Mouse (Mus musculus) brain, adult 2 months (tissue): Measurements from ENCODE around the gene Kcne1.

Experiments
- DNase-seq: peaks from one replicate; pipeline ENCODE4 v3.0.0; 2011; ENCODE audit warnings: low read depth, low spot score

Kcne1 gene

DNA sequence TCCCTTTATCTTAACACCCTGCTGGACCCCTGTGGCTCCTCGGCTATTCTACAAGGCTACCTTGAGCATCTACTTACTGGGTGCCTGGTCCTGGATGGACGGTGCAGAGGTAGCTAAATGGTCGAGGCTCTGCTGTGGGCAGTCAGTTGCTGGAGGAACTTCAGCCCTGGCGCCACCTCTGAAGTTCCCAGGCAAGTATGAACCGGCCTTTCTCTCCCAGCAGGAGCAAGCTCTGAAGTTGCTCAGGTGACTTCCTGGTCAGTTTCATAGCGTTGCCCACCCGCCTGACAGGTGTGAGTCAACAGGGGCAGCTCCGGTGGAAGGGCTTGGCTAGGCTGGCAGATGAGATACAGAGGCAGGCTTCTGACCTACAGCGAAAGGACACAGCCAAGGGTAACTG is at the start of gene Kcne1:
Gene Kcne1, minus strand, starts transcription at position 240 of the 400 bp plus-strand sequence.
- DNase-seq, result no peak

DNA sequence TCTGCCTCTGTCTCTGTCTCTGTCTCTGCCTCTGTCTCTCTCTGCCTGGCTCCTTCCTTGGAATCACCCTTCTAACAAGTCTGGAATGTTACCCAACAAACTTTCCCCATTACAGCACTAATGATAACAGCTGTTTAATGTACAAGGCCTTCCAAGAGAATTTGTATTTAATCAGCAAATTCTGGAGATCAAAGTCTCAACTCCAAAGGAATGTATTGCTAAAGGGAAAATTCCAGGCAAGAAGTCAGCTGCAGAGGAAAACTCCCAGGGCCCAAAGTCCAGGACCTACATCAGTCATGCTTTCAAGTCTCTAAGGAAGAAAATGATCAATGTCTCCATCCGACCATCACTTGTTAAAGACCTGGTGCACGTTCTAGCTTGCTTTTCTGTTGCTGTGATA is 48.6 kb upstream of the Kcne1 start:
- no peak for DNase-seq

DNA sequence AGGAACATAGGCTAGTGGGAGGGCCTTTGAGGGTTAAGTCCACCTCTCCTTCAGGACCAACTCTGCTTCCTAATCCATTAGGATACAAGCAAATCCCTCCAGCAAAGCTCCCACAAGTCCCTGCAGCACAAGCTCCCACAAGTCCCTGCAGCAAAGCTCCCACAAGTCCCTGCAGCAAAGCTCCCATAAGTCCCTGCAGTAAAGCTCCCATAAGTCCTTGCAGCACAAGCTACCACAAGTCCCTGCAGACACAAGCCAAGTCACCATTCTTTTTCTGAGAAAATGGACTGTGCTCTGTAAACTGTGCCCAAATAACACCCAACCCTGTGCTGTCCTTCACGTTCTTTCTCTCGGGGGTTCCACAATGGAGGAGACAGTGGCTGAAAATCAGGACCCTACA is 44.9 kb upstream of the Kcne1 start:
- no peak for DNase-seq

DNA sequence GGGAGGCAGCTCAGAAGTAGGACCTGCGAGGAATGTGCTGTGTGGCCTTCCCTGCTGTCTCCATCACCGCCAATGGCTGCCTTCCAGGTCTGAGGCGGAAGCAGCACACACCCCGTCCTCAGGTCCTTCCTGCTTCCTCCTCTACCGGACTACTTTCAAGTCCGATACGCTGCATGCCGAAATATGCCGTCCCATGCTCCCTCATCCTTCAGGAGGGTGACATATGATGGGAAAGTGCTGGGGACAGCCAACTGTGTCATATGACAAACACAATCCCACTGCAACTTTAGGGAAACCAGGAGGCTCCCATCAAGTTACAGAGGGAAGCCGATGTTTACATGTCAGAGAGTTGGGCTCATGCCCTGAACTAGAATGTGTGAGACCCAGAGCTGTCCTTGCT is 43.8 kb upstream of the Kcne1 start:
- DNase-seq, result peak; percentile 25

DNA sequence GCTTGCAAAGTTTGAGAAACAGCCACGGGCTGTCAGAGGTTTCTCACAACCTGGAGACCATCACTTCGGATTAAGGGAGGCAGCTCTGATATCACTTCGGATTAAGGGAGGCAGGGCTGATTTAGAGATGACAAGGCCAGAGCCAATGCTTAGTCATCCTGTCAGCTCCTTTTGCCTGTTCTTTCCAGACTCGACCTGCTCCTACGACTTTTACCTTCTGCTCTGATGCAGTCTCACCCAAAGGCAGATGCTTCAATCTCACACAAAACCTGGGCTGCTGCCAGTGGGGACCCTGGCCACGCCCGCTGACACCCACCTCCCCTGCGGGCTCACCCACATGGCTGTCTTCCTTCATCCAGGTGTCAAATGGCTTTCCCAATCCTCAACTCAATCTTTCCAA is 42.9 kb upstream of the Kcne1 start:
- peak; percentile 35 for DNase-seq

DNA sequence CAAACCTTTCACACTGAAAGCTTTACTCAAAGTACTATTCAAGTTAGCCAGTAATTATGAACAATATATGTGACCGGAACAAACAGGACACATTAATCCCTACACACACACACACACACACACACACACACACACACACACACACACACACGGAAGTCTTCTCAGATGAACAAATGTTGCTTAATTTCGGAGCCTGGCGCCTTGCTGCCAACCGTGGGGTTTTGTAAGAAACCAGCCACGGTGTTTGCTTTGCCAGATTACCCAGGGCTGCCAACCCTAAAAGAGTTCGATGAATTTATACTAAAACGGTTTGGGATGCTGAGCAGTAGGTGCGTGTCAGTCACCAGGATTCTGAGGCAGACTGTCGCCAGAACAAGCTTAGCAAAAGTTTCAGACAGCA is 41.9 kb upstream of the Kcne1 start:
- DNase-seq, result peak; percentile 29

DNA sequence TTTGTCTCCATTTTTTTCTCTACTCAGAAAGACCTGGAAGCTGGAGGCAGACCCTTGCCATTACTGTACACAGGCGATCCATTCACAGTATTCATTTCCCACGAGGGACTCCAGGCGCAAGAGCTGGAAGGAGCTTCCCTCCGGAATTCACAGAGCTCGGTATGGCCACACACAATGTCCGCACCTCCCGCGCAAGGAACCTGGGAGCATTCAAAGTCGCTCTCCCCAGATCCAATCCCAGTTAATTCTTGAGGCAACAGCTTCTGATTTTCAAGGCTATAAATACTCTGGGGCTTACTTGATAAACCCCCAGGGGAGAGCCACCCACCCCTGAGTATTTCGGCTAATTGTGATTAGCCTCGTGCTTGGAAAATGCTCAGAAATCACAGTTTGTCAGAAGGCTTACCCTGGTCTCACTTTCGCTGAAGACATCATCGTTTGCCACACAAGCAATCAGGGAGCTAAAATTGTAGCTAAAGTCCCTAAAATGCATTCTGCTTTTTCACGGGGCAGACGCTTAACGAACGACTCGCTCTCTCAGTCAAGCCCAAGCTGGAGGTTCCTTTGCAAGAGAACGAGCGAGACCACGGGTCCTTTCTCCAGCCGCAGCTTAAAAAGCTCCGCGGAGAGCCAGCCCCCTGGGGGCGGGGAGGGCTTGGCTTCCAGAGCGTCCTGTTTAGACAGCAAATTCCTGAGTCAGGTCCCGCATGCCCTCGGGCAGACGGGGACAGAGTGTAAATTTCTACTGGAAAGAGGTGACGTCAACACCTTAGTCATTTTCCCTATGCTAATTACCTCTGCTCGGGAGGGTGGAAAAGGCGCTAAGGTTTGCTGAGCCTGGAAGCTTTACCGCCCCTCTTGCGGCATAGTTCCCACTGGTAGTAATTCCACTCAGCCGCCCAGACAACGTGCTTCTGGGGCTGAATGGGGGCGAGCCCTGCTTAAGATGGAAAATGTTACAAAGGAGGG is 40.5 kb upstream of the Kcne1 start:
- DNase-seq, result peak; percentile 87

DNA sequence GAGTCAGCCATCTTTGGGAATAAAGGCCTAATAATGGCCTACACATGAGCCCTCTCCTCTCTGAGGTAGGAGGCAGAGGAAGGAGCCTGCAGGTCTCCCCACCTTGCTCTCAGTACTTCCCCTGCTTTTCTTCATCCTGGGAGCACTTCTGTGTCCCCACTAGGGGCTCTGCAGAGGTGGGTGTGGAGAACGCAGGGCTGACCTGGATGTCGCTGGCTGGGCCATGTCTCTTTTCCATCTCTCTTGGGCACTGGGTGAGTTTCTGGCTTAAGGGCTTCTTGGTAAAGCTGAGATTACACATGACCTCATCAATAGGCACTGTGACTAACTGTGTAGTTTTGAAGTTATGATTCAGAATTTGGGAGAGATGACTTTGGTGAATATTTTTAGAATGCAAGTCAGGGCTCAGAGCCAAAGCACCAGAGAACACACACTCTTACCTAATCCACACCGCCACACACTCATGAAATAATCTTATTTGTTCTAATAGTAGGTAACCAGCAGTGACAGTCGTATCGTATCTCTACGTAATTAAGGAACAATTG is 39.4 kb upstream of the Kcne1 start:
- peak; percentile 67 for DNase-seq

DNA sequence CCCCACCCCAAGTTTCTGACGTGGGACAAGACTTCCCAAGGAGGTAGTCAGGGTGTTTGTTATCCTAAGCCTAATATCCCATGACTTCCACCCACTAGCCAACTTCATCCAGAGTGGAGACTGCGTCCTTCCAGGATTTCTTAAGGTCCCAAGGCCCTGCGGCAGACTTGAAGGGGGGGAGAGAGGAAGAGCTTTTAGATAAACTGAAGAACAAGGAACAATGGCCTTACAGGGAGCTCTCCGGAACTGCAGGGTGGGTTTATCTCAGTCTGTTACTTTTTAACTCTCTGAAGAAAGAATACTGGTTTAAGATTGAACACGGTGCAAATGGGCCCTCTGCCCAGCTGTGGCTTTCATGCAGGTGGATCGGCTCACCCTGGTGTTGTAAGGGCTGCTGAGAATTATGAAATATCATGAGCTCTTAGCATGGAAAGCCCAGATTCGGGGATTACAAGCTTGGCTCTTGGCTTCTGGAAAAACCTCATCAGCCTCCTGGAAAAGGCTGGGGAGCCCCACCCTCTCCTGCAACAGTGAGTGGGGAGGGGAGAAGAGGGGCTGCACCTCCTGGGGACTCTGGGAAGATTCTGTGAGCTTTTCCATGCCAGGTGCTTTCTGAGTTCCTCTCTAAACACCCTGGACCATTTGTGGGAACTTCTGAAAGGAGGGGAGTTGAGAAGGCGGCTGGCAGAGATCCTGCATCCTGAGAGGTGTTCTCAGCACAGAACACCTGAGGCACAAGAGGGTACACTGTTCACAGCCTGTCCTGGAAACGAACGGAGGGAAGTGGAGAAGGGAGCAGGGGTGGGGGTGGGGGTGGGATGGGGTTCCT is 38.7 kb upstream of the Kcne1 start:
- no peak for DNase-seq

DNA sequence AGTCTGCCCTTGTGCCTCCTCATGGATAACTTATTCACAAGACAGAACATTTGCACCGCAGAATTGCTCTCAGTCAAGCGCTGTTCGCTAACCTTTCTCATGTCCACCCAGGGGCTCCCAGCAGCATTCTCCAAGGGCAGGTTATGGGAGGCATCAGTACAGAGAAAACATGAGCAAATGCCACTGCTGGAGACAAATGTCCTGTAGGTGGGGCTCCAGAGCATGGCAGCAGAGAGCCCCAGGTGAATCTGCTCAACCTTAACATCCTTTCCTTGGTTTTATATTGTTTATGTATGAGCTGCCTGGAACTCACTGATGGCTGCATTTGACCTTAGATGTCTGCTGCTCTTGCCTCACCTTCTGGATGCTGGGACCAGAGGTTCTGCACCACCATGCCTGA is 34.5 kb upstream of the Kcne1 start:
- DNase-seq, result no peak

DNA sequence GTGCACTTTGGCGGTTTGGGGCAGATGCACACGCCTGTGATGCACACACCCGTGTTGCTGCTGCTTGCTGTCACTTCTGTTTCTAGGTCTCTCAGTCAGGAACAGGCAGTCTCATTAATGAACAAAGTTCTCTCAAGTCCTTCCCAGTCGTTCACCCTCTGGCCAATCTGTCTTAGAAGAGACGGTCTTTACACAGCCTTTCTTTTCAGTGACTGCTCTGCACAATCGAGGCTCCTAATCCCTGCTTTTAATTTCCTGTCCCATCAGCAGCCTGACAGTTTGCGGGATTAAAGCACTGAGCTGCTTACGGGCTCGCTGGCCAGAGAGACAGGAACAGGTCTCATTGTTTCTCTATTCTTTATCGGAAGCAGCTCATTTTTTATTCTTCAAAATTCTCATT is 28.4 kb upstream of the Kcne1 start:
- DNase-seq, result no peak

DNA sequence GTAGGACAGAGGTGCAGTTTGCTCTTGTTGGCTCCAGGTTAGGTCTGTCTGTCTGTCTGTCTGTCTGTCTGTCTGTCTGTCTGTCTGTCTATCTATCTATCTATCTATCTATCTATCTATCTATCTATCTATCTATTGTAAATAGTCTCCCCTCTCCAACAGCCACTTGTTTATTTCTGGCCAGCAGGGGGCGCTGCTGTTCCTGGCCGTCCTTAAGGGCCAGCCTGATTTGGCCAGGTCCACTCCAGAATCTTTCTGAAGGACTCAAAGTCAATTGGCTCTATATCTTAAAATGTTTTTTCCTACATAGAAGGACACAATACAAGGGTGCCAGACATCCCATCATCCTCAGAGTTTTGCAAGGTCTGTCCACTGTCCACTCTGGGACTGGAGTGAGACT is 25.8 kb upstream of the Kcne1 start:
- DNase-seq, result peak; percentile 72

DNA sequence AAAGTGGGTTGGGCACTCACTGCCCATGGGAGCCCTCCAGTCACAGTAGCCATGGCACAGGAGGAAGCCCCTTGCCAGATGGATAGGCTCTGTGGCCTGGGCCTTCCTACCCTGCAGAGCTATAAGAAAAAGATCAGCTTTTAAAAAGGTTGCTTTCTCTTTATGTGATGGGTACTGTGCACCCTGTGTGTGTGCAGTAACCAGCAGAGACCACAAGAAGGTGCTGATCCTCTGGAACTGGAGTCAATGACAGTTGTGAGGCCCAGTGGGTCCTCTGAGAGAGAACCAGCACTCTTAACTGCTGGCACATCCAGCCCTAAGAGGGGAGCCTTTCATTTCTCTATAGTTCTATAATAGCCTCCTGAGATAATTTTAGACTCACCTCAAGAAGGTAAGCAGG is 24.1 kb upstream of the Kcne1 start:
- DNase-seq, result no peak

DNA sequence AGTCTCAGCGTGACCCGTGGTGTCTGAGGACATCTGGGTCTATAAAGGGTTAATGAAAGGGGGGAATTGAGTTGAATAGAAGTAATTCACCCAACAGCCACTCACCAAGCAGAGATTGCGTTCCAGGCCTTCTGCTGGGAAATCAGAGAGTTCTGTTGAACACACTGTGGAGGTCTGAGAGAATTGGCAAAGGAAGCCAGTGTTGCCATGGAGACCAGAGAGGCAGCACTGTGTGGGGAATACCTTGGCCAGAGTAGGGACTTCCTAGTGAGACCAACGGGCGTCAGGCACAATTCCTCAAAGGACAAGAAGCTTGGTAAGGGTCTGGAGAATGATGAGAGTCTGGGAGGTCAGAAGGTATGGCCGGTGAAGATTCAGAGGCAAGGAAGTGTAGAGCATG is 23.2 kb upstream of the Kcne1 start:
- peak; percentile 82 for DNase-seq

DNA sequence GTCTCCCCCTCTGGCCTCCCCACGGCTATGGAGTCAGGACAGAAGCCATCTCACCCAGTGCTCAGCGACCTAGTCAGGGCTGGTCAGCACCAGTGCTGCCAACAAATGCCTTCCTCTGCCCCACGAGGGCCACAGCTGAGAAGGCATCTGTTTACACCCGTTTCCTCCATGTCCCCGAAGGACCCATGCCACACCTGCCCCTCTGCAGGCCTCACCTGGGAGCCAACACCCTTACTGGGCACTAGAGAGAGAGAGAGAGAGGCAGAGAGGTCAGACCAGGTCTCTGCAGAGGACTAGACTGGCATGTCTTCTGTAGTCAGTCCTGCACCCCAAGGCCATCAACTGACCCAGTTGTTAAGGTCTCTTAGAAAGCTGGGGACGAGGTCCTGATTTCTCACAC is 21.8 kb upstream of the Kcne1 start:
- DNase-seq, result no peak

DNA sequence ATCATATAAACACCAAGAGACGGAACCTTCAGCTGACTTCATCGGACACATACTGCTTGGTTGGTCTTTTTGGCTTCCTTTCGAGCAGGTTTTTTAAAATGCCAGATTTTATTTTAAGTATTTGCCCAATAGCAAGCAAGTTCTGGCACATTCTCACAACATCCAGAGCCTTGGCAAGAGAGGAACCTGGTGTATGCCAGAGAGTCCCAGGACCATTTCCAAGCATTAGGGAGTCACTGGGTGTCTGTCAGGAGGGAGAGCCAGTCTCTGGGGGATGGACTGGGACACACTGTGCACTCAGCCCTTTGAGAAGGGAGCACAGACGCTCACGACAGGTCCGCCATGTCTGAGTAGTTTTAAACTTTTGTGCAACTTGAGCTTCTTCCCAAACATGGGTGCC is 17.7 kb upstream of the Kcne1 start:
- peak; percentile 34 for DNase-seq

DNA sequence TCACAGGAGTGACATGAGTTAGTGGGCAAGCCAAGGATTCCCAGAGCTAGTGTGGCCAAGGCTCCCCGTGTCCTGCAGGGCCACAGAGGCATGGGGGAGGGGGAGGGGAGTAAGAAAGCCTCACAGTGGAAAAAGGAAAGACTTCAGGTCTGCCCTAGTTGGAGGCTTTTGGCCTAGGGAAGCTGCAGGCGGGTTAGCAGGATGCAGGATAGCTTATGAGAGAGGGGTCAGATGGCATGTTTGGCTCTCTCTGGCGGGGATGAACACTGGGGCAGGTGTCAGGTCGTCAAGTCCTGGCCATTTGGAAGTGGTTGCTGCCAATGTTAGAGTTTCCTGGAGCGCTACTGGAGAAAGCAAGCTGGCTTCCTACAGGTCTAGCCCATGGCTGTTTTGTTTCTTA is 12.4 kb upstream of the Kcne1 start:
- DNase-seq, result peak; percentile 83

DNA sequence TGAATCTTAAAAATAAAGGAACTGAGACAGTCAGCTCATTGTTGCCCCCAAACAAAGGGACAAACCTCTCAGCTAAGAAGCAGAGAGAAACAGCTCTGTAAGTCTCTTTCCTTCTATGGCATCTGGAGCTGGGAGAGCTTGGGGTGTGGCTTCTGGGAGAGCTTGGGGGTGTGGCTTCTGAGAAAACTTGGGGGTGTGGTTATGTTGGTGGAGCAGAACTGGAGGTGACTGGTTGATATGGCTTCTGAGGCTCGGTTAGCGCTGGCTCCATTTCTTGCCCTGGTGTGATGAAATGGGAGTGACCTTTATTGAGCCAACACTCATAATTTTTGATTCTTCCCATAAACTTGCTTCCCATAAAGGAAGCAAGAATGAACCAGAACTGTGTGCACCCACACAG is 10.0 kb upstream of the Kcne1 start:
- peak; percentile 10 for DNase-seq

DNA sequence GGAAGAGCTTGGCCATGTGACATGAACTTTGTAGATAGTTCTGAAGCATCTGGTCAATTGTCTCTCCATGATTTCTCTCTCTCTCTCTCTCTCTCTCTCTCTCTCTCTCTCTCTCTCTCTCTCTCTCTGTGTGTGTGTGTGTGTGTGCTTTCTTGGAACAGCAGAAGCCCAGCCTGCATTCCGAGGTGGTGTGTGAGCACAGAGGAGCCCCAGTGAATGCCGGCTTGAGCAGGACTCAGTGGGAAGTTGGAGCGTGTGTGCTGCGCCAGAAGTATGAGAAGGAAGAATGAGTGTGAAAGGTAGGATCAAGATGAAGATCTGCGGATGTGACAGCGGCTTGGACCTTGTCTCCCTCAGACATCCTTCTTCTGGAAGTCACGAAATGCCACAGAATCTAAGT is 6.2 kb upstream of the Kcne1 start:
- no peak for DNase-seq

DNA sequence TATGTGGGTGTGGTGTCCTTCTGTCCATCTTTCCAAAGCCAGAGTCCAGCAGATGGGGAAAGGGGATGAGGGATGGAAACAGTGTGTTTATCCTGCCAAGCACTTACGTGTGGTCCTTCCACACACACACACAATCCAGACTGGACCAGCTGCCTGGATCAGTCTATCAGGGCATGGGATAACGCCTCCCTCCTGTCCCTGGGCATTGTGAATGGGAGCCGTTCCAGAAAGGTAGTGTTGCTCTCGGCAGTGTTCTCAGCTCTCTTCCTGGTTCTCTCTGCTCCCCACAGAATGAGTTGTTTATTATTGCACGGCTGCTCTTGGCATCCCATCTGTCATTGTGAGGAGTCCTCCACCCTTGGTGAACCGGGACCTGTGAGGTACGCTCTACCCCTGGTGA is 1.4 kb upstream of the Kcne1 start:
- peak; percentile 26 for DNase-seq

DNA sequence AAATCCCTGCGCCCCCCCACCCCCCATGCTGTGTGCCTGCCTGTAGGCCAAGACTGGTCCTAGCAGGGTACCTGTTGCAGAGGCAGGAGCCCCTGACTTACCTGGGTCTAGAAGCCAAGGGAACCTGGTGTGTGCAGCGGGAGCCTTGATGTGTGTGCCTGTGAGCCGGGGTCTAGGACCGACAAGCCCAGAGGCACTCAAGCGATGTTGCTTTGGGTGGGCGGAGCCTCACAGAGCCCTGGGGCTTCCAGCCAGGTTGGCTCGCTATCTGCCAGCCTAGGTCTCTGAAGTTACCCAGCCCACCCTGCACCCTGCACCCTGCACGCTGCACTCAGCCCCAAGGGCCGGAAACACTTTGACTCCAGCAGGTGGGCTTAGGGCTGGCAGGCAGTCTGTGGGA is 534 bp downstream of the Kcne1 start:
- DNase-seq, result no peak

DNA sequence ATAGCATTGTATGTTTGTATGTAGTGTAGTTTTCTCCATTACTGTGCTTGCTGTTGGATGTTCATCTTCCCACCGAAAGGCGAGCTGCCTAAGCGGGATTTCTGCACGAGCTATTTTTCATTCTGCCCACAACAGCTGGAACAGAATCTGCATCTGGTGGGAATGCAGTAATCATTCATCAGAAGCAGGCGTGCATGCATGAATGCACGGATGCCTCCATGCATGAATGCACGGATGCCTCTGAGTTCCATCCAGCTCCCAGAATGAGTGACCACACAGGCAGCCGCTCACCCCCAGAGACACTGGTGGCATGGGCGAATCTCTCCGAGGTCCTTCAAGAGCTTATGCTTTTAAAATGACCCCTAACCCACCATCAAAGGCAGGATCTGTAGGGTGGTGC is 1.7 kb downstream of the Kcne1 start:
- no peak for DNase-seq
